Mouse (Mus musculus) yolk sac, embryonic 10.5 days (tissue): Measurements from ENCODE around the gene Trip6.
A peak's percentile ranks its signal among the peaks of the same experiment; 100 is the strongest.
"Not testable (repeated sequence)": the region's sequence is repeated elsewhere in the genome, so short reads cannot be mapped to it uniquely, and the experiment has no call there.

ENCODE experiments used
- DNase-seq: peaks from one replicate; pipeline ENCODE4 v3.0.0-alpha.2; 2017; ENCODE audit warnings: low spot score

Trip6 gene

DNA sequence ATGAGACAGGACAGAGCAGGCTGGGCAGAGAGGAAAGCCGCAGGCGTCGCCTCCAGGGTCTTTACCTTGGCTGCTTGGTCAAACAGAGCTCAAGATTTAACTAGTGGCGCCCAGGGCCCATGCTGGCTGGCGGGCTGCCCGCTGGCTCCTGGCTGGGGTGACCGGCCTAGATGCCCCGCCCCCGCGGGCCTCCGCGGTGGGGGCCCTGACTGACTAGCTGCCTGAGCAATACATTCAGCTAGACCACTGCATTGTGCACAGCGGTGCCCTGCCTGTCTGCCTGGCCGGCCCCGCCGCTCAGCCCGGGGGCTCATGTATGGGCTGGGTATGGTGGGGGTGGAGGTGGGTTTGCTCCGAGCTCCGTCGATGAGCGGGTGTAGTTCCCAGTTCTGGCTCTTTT is 13.0 kb downstream of the Trip6 start:
- DNase-seq = no peak

DNA sequence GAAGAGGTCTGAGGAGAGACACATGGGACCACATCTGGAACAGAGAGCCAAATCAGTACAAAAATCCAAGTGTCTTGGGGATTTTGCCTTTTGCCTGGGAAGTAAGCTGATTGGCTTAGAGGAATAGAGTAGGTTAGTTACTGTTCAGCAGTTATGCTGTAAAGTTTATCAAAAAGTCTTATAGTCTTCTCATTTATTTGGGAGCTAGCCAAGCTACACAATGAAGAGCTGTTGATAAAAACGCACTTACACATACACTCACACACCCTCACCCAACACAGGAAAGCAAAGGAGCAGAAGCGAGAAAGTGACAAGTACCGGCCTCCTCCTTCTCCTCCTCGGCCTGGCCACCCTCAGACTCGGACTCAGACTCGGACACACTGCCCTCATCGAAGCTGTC is 15.0 kb downstream of the Trip6 start:
- DNase-seq = no peak

DNA sequence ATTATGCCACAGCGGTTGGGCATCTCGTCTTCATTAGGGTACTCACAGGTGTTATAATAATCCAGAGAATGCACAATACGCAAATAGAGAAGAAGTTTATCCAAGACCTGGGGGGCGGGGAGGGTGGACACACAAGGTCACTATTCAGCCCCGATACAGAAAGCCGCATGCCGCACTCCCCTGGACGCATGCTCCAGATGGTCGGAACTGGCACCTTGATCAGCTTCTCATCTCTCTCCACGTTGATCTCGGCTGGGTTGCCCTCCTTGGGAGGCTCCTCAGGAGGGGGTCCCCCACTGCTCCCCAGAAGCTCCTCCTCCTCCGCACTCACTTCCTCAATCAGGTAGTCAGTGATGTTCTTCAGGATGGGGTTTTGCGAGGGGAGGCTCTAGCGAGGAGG is 17.1 kb downstream of the Trip6 start:
- no peak for DNase-seq

DNA sequence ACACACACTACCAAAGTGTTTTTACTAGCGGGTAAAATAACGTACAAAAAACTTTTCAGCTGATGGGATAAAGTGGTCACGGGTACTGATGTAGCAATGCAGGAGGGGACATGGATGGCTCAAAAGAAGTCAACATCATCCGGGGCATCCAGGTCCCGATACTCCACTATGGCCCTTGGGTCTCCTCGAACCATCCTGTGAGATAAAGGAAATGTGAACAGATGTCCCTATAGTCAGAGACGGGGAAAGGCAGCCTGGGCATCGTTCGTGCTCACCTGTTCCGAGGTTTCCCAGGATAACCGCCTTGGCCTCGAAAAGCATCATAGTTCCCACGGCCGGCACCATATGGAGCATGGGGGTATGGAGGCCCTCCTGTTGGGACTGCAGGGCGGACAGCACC is 18.5 kb downstream of the Trip6 start:
- no peak for DNase-seq

DNA sequence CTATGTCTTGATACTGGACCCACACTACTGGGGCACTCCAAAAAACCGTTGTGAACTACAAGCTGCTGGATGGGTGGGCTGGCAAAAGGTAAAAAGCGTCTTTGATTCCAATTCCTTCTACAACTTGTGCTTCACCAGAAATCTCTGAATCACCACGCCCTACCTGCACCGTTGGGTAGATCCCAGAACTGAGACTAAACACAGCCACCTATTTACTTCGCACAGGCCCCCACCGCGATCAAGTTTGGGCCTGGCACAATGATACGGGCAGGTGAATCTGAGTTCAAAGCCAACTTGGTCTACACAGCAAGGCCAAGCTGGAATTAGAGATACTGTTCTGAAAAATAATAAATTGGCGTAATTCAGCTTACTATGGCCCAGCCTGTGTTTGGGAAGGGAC is 18.9 kb downstream of the Trip6 start:
- DNase-seq = no peak

DNA sequence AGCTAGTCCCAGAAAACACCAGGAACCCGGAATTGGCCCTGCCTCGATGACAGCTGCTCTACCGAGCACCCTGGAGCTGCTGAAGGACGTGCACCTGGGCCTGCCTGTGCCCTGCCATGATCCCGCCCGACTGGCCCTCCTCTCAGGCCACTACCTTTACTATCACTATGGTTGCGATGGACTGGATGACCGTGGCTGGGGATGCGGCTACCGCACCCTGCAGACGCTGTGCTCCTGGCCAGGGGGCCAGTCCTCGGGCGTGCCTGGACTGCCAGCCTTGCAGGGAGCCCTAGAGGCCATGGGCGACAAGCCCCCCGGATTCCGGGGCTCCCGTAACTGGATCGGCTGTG is 19.5 kb downstream of the Trip6 start:
- no peak for DNase-seq

DNA sequence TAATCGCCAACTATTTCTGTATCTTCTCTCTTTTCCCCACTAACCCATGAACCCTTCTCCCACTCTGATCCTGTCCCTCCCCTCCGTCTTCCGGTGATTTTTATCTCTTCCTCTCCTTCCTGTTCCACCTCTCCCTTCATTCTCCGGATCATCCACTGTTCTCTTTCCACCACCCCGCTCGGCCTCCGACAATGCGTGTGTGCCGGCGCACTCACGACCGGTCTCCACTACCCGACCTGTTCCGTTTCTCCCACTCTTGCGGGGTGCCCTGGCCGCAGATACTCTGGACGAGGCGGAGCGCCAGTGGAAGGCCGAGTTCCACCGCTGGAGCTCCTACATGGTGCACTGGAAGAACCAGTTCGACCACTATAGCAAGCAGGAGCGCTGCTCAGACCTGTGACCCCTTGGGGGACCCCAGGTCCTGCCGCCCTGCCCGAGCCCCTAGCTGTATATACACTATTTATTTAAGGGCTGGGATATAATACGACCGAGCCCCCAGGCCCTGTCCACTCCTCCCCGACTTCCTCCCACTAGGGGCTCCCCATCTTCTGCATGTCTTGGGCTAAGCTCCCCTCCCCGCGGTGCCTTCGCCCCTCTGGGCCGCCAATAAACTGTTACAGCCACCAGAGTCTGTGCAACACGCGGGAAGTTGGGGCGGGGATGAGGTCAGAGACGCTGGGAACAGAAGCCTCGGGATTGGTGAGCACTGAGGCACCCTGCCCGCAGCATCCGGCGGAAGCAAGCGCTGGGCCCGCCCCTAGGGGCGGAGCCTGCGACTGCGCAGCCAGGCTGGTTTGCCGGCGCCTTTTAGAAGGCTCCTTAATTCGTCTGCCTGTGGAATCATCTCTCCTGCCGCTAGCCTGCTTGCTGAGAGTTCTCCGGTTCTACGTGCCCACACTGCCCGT is 20.1 kb downstream of the Trip6 start, which contains the start of gene Ufsp1:
TSS of gene Ufsp1 (plus strand) at position 791 of the 905 bp plus-strand sequence.
- peak; percentile 95 for DNase-seq

DNA sequence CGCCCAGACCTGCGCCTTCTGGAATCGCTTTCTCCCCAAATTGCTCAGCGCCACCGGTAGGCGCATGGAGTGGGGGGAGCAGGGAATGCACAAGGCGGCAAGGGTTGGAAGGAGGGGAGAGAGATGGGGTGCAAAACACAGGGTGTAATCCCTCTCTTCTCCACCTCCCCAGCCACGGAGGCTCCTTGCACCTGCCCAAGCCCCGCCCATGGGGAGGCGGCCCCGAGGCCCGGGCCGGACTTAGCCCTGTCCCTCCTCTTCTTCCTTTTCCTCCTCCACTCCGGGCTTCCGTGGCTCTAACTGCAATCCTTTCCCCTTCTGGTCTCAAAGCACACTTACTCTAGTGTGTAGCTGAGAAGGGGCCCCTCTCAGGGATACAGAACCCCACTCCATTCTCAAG is 20.9 kb downstream of the Trip6 start:
- DNase-seq = peak; percentile 84

DNA sequence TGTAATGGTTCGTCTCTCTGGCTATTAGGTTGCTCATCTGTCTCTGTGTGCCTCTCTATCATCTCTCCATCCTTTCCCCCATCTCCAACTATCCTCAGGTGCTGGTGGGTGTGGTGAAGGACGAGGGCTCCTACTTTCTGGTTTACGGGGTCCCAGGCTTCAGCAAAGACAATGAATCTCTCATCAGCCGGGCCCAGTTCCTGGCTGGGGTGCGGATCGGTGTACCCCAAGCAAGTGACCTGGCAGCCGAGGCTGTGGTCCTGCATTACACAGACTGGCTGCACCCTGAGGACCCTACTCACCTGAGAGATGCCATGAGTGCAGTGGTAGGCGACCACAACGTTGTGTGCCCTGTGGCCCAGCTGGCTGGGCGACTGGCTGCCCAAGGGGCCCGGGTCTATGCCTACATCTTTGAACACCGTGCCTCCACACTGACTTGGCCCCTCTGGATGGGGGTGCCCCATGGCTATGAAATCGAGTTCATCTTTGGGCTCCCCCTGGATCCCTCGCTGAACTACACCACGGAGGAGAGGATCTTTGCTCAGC is 22.8 kb downstream of the Trip6 start:
- DNase-seq = no peak

DNA sequence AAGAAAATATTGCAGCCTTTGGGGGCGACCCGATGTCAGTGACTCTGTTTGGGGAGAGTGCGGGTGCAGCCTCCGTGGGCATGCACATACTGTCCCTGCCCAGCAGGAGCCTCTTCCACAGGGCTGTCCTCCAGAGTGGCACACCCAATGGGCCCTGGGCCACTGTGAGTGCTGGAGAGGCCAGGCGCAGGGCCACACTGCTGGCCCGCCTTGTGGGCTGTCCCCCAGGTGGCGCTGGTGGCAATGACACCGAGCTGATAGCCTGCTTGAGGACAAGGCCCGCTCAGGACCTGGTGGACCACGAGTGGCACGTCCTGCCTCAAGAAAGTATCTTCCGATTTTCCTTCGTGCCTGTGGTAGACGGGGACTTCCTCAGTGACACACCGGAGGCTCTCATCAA is 23.5 kb downstream of the Trip6 start:
- DNase-seq = peak; percentile 46

DNA sequence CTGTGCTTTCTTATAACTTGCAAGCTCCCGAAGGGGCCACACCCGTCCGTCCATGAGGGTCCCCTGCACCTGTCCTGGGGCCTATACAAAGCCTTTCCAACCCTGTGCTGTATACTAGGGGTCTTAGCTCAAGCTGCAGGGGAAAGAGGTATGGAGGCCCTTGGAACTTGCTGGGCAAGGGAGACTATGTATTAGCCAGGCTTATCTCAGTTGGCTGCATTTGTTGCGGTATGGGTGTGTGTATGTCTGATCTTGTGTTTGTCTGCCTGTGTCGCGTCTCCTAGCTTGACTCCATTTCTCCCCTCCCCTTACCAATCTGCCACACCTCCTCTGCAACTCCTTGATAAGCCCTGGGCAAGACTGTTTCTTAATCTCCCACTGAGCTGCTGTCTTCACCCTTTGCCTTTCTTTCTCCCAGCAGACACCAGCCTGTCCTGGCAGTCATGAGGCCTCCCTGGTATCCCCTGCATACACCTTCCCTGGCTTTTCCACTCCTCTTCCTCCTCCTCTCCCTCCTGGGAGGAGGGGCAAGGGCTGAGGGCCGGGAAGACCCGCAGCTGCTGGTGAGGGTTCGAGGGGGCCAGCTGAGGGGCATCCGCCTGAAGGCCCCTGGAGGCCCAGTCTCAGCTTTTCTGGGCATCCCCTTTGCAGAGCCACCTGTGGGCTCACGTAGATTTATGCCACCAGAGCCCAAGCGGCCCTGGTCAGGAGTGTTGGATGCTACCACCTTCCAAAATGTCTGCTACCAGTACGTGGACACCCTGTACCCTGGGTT is 24.4 kb downstream of the Trip6 start:
- DNase-seq = peak; percentile 63

DNA sequence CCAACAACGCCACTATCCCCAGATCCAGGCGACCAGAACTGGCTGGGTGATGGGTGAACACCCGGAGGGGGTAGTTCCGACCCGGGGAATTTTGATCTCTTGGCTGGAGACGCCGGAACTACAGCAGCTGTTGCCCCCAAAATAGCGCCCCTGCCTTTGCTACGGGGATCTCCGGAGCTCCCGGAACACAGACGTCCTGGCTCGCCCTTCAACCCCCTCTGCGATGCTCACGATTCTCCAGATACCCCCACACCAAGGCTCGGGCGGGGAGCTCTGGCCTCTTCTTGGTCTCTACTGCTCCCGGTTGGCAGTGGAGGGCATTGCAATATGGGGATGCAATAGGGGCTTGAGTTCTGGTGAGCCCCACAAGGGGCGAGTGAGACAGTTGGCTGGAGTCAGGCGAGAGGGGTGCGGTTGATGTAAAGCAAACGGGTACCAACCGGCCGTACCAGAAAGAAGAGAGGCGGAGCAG is 25.2 kb downstream of the Trip6 start:
- DNase-seq = no peak

DNA sequence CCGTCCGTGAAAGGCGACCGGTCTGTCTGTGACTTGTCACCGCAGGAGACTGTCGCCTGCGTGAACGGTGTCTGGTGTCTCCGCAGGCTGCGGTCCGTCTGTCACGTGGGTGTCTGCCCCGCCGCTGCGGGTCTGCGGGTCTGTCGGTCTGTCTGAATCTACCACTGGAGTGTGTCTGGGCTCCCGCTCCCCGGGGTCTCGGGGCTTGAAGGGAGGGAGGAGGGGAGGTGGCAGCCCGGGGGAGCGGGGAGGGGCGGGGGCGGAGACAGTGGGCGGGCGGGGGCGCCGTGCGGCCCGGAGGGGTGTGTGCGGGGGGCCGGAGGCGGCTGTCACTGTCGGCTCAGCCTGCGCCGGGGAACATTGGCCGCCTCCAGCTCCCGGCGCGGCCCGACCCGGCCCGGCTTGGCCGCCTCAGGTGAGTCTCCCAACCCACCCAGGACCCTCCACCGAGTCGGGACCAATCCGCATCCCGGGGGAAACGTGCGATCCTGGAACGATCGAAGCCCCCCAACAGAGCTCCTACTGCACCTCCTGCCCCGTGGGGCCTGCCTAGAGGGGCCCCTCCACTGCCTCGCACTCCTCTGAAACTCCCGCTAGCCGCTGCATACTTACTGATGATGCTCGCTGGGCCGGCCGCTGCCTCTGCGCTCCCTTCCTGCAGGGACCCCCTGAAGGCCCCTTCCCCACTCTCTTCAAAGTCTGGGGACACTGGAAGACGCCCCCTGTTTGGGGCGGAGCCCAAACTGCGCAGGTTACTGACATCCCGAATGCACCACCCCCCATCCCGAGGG is 26.1 kb downstream of the Trip6 start:
- DNase-seq = no peak

DNA sequence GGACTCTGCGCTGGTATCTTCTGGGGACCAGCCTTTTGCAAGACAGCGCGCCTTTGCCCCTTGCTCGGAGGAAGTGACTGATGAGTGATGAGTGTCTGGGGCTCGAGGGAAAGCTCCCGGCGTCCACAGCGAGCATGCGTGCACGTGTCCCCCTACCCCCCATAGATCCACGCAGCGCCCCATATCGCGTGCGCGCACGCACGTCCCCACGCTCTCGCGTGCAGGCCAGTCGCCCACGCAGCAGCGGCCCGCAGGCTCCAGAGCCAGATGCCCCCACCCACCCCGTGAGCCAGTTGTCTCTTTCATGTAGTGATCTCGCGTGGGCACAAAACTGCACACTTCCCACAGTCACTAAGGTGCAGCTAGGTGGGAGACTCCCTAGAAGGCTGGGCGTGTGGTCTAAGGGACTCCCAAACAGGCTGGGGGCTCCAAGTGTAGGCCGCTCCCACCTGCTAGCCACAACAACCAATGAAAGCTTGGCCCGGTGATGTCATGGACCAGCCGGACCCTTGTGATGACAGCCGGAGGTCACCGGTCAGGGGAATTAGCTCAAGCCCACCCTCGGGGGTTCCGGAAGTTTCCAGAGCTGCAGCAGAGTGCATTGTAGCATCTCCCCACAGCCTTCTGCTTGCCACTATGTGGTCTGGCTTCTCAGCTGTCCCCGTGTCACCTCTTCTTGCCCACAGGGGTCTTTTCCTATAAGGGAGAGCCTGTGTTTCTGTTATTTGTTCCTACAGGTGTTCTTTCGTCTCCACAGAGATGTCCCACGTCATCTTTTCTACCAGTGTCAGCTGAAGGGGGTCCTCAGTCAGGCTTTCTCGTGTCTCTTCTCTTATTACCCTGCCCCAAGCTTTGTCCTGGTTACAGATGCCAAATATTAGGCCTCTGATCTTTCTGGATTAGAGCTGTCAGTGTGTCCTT is 26.9 kb downstream of the Trip6 start, which contains the start of gene Ache:
TSS of gene Ache (plus strand) at position 488 of the 921 bp plus-strand sequence.
- DNase-seq = peak; percentile 43

DNA sequence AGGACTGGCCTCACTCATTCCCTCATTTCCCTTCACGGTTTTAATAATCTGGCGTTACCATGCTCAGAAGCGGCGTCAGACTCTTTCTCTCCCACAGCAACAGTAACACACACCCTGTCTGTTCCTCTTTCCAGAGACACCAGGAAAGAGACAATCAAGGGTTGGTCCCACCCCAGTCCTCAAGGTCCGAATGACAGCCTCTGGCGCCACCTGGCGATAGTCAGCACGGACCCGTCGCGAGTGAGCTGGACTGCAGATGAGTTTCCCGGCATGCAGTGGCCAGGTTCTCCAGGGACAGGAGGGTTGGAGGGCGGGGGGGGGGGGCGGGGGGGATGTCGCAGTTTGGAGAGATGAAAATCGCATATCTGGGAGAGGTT is 27.6 kb downstream of the Trip6 start:
- DNase-seq = peak; percentile 80

DNA sequence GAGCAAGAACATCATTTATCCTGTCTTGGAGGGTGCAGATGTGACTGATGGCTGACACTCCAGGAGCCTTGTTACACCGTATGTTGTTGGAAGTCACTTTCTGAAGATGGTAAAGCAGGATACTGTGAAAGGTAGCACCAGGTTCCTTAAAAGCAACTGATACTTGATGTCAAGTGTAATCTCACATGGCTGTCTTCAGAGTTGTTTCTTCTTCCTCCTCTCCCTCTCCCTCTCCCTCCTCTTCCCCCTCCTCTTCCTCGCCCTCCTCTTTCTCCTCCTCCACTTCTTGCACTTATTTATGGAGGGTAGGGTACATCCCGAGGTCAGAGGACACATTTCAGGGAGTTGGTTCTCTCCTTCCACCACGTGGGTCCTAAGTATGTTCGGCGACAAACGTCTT is 28.2 kb downstream of the Trip6 start:
- DNase-seq = no peak

DNA sequence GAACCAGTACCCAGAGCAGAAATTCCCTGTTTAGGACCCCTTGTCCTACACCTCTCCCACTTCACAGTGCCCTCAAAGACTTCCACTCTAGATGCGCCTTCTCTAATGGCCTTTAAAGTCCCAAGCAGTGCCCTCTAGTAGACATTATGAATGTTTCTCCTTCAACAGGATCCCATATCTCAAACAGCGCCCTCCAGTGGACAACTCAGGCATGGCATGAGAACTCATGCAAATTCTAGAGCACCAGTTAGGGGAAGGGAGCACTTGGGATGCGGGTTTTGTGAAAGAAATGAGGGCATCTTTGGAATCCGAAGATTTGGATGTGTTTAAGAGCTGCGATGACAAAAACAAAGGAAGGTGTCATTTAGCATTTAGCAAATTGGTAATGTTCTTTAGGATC is 29.2 kb downstream of the Trip6 start:
- DNase-seq = no peak

DNA sequence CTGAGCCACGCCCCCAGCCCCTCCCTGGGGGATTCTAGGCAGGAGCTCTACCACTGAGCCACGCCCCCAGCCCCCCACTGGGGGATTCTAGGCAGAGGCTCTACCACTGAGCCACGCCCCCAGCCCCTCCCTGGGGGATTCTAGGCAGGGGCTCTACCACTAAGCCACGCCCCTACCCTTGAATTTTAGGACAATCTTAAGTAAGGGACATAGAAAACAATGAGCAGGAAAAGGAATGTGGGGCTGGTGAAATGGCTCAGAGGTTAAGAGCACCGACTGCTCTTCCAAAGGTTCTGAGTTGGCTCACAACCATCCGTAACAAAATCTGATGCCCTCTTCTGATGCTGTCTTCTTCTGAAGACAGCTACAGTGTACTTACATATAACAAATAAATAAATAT is 29.8 kb downstream of the Trip6 start:
- DNase-seq = not testable (repeated sequence)

DNA sequence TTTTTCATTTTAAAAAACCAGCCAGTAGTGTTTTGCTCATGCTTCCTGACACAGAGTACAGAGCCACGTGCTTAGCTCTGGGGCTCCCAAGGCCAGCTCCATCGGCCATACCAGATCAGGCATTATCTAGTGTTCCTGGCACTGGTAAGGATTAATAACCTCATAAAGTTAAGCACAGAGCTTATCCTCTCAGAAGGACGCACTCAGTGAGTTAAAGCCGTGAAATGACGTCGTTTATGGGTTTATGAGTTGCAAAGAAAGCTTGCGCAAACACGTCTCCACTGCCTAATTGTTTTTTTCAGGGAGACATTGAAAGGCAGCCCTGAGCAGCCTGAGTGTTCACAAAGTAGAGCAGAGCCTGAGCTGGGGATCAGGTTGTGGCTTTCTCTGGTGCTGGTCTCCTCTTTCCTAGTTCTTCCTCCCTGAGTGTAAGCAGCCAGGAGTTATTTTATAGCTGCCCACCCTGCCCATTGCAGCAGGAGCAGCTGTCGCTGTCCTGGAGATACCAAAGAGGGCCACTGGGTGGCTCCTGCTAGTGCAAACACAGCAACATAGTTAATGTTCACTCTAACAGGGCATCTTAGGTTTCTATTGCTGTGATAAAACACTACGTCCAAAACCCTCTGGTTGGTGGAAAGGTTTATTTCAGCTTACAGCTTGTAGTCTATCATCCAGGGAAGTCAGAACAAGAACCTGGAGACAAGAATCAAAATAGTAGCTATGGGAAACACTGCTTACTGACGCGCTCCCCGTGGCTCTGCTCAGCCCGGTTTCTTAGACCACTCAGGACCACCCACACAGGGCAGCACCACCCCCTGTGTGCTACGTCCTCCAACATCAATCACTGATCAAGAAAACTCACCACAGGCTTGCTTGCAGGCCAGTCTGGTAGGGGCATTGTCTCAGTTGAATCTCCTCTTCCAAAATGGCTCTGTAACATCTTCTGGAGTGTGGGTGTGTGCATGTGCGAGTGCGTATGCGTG is 36.6 kb downstream of the Trip6 start:
- DNase-seq = no peak
